Mouse (Mus musculus) layer of hippocampus, adult 8-10 months (tissue): Measurements from ENCODE around the gene Gm6309. TPM values are rescaled to one million over a fixed set of nuclear protein-coding genes. Genes with fewer than 3 reads are reported as not detected.
"Not testable (repeated sequence)": the region's sequence is repeated elsewhere in the genome, so short reads cannot be mapped to it uniquely, and the experiment has no call there.

ENCODE experiments used
- DNase-seq, 2 experiments: peaks; one replicate each; pipeline ENCODE4 v3.0.0; 2022; ENCODE audit warnings: low spot score in 2 of 2
- total RNA-seq, 4 experiments: library from RNA; stranded (reverse); gene quantifications; 2 replicates each; pipeline ENCODE4 v1.2.4; 2022

Gm6309 gene
- total RNA-seq: not detected

DNA sequence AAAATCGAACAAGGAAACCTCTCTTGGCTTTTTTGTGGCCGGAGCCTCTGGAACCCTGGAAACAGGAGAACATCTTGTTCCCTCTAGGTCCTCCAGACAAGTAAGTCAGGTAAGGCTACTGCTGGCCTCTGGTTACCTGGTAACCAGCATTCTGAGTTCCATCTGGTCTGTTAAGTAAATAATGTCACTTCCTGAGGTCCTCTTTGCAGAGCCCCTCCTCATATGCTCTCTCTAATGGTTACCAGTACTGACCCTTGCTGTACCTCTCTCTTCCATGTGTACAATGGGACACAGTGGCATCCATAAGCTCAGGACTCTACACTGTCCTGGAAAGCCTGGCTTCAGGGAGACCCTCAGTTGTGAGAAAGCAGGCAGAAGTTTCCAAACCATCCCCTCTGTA lies at the start of gene Gm6309:
Gene Gm6309, minus strand, starts transcription at position 101 of the 400 bp plus-strand sequence.
- not testable (repeated sequence) for DNase-seq

GRCm38 (mm10) chr5:146205537-146205936 lies 35.0 kb upstream of the Gm6309 start:
- DNase-seq: no peak

DNA sequence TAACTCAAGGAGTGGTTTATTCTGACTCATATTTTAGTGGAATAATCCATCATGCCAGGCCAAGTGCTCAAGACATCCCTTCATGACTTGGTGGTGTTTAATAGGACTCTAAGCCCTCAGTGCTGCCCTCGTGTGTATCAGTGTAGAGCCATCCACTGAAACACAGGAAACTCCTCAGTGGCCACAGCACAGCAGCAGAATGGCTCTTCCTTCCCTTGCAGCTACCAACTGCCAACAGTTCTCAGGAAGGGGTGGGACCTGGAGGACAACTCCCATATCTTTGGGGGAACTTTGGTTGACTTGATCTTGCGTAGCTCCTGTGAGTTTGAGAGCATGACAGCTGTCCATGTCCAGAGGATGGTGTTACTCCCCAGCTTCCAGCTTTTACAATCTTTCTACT lies 33.4 kb upstream of the Gm6309 start:
- DNase-seq: no peak

DNA sequence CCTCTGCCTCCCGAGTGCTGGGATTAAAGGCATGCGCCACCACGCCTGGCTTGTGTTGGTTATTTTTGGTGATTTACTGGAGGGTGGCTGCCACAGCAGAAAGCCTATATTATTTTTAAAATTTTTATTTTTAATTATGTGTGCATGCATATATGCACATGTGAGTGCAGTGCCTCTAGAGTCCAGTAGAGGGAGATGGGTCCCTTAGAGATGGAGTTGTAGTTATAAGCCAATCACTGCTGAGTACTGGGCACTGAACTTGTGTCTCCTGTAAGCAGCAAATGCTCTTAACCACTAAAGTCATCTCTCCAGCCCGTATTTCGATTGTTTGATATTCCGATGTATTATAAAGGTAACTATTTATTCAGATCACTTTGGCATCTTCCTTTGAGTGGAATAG lies 30.1 kb upstream of the Gm6309 start:
- DNase-seq: no peak

GRCm38 (mm10) chr5:146199540-146199939 lies 29.0 kb upstream of the Gm6309 start:
- DNase-seq: no peak

DNA sequence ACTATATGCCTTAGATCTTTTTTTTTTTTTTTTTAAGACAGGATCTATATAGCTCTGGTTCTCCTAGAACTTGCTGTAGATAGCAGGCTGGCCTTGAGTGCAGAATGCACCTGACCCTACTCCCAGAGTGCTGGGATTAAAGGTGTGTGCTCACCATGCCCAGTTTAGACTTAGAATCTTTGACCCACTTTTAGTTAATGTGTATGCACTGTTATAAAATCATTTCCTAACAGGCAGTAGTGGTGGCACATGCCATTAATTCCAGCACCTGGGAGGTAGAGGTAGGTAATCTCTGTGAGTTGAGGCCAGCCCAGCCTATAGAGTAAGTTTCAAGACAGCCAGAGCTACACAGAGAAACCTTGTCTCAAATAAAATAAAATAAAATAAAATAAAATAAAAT lies 28.6 kb upstream of the Gm6309 start:
- DNase-seq: no peak

DNA sequence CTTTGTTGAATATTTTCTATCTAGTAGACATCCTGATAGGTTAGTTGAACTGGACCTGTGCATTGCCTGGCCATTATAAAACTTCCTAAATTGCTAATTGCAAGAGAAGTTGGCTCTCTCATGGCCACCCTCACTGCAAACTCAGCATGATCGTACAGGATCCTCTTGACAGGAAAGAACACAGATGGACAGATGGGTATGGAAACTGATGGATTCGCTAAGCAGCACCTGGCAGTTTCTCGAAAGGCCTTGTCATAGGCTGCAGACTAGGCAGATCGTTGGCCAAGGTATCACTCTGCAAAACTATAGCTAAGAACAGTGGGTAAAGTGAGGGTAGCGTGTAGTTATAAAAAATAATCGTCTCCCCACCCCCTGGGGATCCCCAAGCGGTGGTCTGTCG lies 22.8 kb upstream of the Gm6309 start:
- DNase-seq: no peak

GRCm38 (mm10) chr5:146190501-146191269 lies 20.2 kb upstream of the Gm6309 start:
- DNase-seq: no peak

GRCm38 (mm10) chr5:146190093-146190492 lies 19.6 kb upstream of the Gm6309 start:
- DNase-seq: no peak

- DNase-seq: no peak
Observed at GRCm38 (mm10) chr5:146188712-146189111, 18.2 kb upstream of the Gm6309 start.

DNA sequence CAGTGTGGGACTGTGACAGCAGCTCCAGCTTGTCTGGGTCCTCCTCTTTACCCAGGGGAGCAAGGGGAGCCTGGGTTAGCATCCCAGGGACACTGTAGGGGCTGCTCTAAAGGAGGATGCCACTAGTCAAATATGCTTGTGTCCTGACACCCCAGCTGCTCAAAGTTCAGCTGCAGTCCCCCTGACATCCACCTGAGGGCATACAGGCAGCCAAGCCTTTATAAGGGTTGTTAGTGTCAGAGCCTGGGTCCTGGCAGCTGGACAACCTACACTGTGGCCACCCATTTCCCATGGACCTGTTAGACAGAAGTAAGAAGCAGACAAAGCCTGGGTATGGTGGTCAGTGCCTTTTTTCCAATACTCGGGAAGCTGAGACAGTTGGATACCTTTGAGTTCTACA lies 17.6 kb upstream of the Gm6309 start:
- DNase-seq: no peak

DNA sequence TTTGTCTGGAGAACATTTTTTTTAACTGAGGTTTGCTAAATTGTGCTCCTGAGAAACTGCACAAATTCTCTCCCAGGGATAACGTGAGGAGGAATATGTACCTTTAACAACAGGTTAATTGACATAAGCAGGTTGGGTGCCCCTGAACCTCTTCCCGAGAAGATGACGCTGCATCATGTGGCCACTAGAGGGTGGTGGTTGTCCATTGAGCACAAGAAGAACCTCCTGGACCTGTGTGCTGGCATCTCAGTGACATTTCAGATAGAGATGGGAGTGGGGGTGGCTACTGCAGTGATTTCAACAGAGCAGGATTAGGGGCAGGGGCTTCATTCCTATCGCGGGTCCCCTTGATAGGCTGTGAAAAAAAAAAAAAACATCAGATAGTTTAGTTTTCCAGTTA lies 16.9 kb upstream of the Gm6309 start:
- DNase-seq: peak; percentile 22 to 61

DNA sequence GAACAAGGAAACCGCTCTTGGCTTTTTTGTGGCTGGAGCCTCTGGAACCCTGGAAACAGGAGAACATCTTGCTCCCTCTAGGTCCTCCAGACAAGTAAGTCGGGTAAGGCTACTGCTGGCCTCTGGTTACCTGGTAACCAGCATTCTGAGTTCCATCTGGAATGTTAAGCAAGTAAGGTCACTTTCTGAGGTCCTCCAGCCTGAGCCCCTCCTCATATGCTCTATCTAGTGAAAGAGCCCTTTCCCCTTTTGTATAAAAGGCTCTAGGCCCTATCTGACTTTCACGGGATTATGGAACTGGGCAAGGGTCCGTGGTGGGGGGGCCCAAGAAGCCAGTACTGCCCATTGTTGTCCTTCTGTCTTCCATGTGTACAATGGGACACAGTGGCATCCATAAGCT lies 14.7 kb upstream of the Gm6309 start, which contains the start of gene 1700001J03Rik:
Gene 1700001J03Rik, minus strand, starts transcription at position 101 of the 400 bp plus-strand sequence.
- DNase-seq: not testable (repeated sequence)

- not testable (repeated sequence) for DNase-seq
Observed at GRCm38 (mm10) chr5:146172744-146173143, 2.2 kb upstream of the Gm6309 start.

DNA sequence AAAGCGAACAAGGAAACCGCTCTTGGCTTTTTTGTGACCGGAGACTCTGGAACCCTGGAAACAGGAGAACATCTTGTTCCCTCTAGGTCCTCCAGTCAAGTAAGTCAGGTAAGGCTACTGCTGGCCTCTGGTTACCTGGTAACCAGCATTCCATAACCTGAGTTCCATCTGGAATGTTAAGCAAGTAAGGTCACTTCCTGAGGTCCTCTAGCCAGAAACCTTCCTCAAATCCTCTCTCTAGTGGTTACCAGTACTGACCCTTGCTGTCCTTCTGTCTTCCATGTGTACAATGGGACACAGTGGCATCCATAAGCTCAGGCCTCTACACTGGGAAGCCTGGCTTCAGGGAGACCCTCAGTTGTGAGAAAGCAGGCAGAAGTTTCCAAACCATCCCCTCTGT lies 10.1 kb downstream of the Gm6309 start, which contains the start of gene Gm5565:
Gene Gm5565, minus strand, starts transcription at position 101 of the 400 bp plus-strand sequence.
- not testable (repeated sequence) for DNase-seq

DNA sequence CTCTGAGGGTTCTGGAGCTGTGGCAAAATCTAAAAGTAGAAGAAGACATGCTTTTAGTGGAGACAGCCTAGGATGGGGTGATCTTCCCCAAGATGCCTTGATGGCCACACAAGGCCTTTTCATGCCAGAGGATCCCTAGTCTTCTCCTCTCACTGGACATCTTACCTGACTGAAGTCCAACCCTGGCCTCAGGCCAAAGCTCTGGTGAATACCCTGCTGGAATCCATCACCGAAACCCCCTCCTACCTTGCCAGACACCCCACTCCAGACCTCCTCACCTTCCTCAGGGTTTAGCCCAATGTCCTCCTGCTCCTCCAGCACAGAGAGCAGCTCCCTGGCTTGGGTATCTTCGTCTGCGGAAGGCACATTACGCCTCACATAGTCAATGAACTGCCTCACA lies 12.2 kb downstream of the Gm6309 start:
- DNase-seq: not testable (repeated sequence)

DNA sequence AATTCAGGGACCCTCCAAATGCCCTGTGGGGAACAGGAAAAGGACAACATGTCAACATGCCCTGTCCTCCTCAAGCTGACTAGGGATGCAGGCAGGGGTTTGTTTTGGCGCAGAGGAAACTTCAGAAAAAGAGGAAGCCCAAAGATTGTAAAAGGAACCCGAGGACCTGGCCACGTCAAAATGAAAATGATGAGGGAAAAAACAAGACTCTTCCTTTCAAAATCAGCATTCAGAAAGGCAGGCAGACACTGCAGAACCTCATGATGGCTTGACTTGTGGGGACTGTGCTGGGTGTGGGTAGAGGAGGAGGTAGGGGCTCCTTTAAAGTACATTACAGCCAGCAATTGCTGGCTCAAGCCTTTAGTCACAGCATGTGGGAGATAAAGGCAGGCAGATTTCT lies 20.1 kb downstream of the Gm6309 start:
- DNase-seq: no peak

DNA sequence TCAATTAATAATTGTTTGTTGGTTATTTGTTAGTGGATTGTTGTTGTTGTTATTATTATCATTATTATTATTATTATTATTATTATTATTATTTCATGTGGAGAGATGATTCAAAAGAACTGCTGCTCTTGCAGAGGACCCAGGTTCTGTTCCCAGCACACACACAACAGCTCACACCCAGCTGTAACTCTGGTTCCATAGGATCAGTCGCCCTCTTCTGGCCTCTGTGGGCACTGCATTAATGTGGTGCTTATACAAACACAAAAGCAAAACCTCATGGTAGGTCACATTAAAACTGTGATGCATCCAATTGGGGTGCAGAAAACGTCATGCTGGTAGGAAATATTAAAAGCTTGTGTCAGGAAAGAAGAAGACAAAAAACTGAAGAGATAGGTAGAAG lies 22.6 kb downstream of the Gm6309 start:
- DNase-seq: no peak

Other genes with a start within 250 kb of the Gm6309 start
- not detected for gene Cyp3a25, start 161.1 kb downstream of the Gm6309 start, total RNA-seq
- gene Cyp3a59, start 91.5 kb downstream of the Gm6309 start, total RNA-seq: not detected
- gene Gm5565, start 10.2 kb downstream of the Gm6309 start, total RNA-seq: not detected
- 1 to 10 TPM; 1.6 to 3.8 (median 2.2) TPM for gene 1700001J03Rik, start 14.6 kb upstream of the Gm6309 start, total RNA-seq
- gene Rnf6, start 50.8 kb upstream of the Gm6309 start, total RNA-seq: 10 to 100 TPM; 61.5 to 72.1 (median 64.0) TPM
- gene Cdk8, start 60.5 kb upstream of the Gm6309 start, total RNA-seq: 10 to 100 TPM; 37.7 to 47.3 (median 42.7) TPM
- gene Wasf3, start 214.3 kb upstream of the Gm6309 start, total RNA-seq: 100 to 1,000 TPM in 1 of 4 experiments, 10 to 100 TPM in 3; 92.2 to 101 (median 96.8) TPM